Mouse (Mus musculus) cortical plate, adult 2 months (tissue): ENCODE measurements around the gene Gm5767.

ENCODE experiments used
- CTCF ChIP-seq: fragments of 200-500 bp; IDR thresholded peaks from 2 replicates; pipeline ENCODE4 v1.5.1; 2011; ENCODE audit warnings: mild to moderate bottlenecking, control low read depth, low read length; ENCODE audit not compliant: insufficient read depth; ENCODE audit errors: extremely low read depth
- POLR2A ChIP-seq: fragments of 200-500 bp; IDR thresholded peaks from 2 replicates; pipeline ENCODE4 v1.6.1; 2011; ENCODE audit warnings: mild to moderate bottlenecking, low read length, control low read depth; ENCODE audit not compliant: insufficient read depth; ENCODE audit errors: extremely low read depth

DNA sequence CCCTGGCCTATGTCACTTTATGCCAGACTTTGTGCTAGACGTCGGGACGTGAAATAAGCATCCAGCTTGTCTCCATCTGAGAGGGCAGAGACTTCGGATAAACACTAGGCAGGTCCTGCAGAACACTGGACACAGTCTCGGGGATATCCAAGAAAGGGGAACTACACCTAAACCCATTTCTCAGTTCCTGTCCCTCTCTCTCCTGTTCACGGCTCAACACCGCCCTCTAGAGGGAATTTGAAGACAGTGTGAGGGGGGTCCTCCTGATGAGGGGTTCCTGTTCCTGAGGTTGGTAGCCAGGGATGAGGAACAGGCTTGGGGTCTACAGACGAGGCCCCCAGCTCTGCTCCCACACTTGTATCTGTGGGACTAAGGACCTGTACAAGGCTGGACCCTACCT is 6.4 kb upstream of the Gm5767 start:
- TF ChIP-seq POLR2A (no peak), CTCF (peak; percentile 69)
